Mouse (Mus musculus) intestine, embryonic 14.5 days (tissue): ENCODE measurements at regions not wholly inside any gene's neighbourhood (a gene's known extent, or its start where the extent isn't known, plus 50 kb on each side); places are given as distances from the start of the nearest gene placed in this dataset.

ENCODE experiments used
- ATAC-seq: fragments of 200-750 bp; cut with Nextera tagmentation; replicated peaks from 2 replicates; pipeline ENCODE4 v1.8.0; 2017; ENCODE audit warnings: low read depth, moderate number of reproducible peaks, moderate TSS enrichment, moderate library complexity; ENCODE audit not compliant: low FRiP score, low TSS enrichment
- DNase-seq: peaks from one replicate; pipeline ENCODE4 v3.0.0-alpha.2; 2018; ENCODE audit warnings: low spot score
- H3K27ac ChIP-seq: fragments of 300-500 bp; sonication (generic); 2 replicates; pipeline ENCODE4 v1.5.1; 2014; ENCODE audit warnings: low read depth, mild to moderate bottlenecking, control low read depth
- H3K27me3 ChIP-seq: fragments of 300-500 bp; sonication (generic); replicated peaks from 2 replicates; pipeline ENCODE4 v1.6.1; 2014; ENCODE audit warnings: low read length, control low read depth; ENCODE audit not compliant: control insufficient read depth, insufficient read depth
- H3K36me3 ChIP-seq: fragments of 300-500 bp; sonication (generic); 2 replicates; pipeline ENCODE4 v1.6.1; 2014; ENCODE audit warnings: low read length, control low read depth; ENCODE audit not compliant: control insufficient read depth, insufficient read depth
- H3K4me1 ChIP-seq: fragments of 300-500 bp; sonication (generic); replicated peaks from 2 replicates; pipeline ENCODE4 v1.6.1; 2014; ENCODE audit warnings: low read length, control low read depth, mixed read lengths; ENCODE audit not compliant: control insufficient read depth, insufficient read depth
- H3K4me2 ChIP-seq: fragments of 300-500 bp; sonication (generic); 2 replicates; pipeline ENCODE4 v1.6.1; 2014; ENCODE audit warnings: low read length
- H3K4me3 ChIP-seq: fragments of 300-500 bp; sonication (generic); 2 replicates; pipeline ENCODE4 v1.5.1; 2014; ENCODE audit warnings: low read depth, low read length, control low read depth, mixed read lengths
- H3K9ac ChIP-seq: fragments of 300-500 bp; sonication (generic); 2 replicates; pipeline ENCODE4 v1.6.1; 2014; ENCODE audit warnings: mild to moderate bottlenecking, low read length
- H3K9me3 ChIP-seq: fragments of 300-500 bp; sonication (generic); 2 replicates; pipeline ENCODE4 v1.6.1; 2016; ENCODE audit warnings: low read length, control low read depth; ENCODE audit not compliant: control insufficient read depth
- WGBS: fragments of 180-500 bp; shearing (Covaris S2); extraction: QIAGEN DNeasy Blood & Tissue Kit; methylation state at CpG from one replicate; pipeline ENCODE4 v1.1.7; 2014; 5-methylcytosine and 5-hydroxymethylcytosine counted together

- H3K4me1 ChIP-seq = no peaks in the 10 kb centered on the region
- no peak overlapping the region for H3K4me2 ChIP-seq
- H3K9me3 ChIP-seq = no peaks in the 10 kb centered on the region
- no peaks in the 10 kb centered on the region for H3K36me3 ChIP-seq
- ATAC-seq (no peak), DNase-seq (no peak)
- H3K9ac ChIP-seq = no peak overlapping the region
- H3K27me3 ChIP-seq = no peaks in the 10 kb centered on the region
- no peak overlapping the region for H3K4me3 ChIP-seq
- WGBS = 10% methylated on average over 3 of the region's 3 CpGs
- H3K27ac ChIP-seq = no peak overlapping the region
Observed at GRCm38 (mm10) chr10:98629248-98629647, 285.0 kb upstream of the Atp2b1 start.

GRCm38 (mm10) chr10:98637759-98638611 lies 276.2 kb upstream of the Atp2b1 start:
- no peak overlapping the region for H3K4me2 ChIP-seq
- H3K4me3 ChIP-seq = no peak overlapping the region
- H3K27ac ChIP-seq = no peak overlapping the region
- H3K36me3 ChIP-seq = no peaks in the 10 kb centered on the region
- no peaks in the 10 kb centered on the region for H3K27me3 ChIP-seq
- WGBS = 78% methylated on average over 14 of the region's 14 CpGs
- H3K4me1 ChIP-seq = no peaks in the 10 kb centered on the region
- no peak for ATAC-seq
- no peaks in the 10 kb centered on the region for H3K9me3 ChIP-seq
- DNase-seq = no peak
- H3K9ac ChIP-seq = no peak overlapping the region

GRCm38 (mm10) chr10:98645681-98646122 lies 268.5 kb upstream of the Atp2b1 start:
- no peak overlapping the region for H3K4me3 ChIP-seq
- no peak overlapping the region for H3K9ac ChIP-seq
- no peaks in the 10 kb centered on the region for H3K27me3 ChIP-seq
- H3K9me3 ChIP-seq = no peaks in the 10 kb centered on the region
- H3K4me1 ChIP-seq = no peaks in the 10 kb centered on the region
- H3K27ac ChIP-seq = no peak overlapping the region
- no peak overlapping the region for H3K4me2 ChIP-seq
- ATAC-seq = no peak
- DNase-seq = no peak
- H3K36me3 ChIP-seq = no peaks in the 10 kb centered on the region
- 86% methylated on average over 10 of the region's 10 CpGs for WGBS

GRCm38 (mm10) chr10:98646311-98646999 lies 267.8 kb upstream of the Atp2b1 start:
- 91% methylated on average over 8 of the region's 8 CpGs for WGBS
- Histone ChIP-seq H3K27me3 (no peaks in the 10 kb centered on the region), H3K4me3 (no peak overlapping the region), H3K27ac (no peak overlapping the region), H3K4me1 (no peaks in the 10 kb centered on the region), H3K4me2 (no peak overlapping the region), H3K9me3 (no peaks in the 10 kb centered on the region), H3K9ac (no peak overlapping the region), H3K36me3 (no peaks in the 10 kb centered on the region)
- DNase-seq = no peak
- no peak for ATAC-seq

- ATAC-seq = no peak
Observed at GRCm38 (mm10) chr10:98648710-98649245, 265.4 kb upstream of the Atp2b1 start.

DNA sequence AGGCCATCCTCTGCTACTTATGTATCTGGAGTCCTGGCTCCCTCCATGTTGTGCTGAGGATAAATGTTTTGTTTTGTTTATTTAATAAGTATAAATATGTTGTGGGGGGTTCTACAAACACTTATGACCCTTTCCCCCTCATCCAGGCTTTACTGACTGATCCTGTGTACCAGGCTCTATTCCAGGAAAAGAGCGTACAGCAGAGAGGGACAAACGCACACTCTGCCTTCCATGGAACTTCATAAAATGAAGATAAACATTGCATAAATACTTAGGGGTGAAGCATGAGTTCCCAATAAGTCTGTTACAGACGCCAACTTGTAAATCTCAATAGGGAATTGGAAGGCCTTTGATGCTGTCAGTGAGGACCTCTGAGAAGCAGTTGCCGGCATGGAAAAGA lies 263.7 kb upstream of the Atp2b1 start:
- Histone ChIP-seq H3K4me2 (no peak overlapping the region), H3K36me3 (no peaks in the 10 kb centered on the region), H3K27me3 (no peaks in the 10 kb centered on the region), H3K9ac (no peak overlapping the region), H3K4me3 (no peak overlapping the region), H3K27ac (no peak overlapping the region), H3K9me3 (no peaks in the 10 kb centered on the region), H3K4me1 (no peaks in the 10 kb centered on the region)
- WGBS = 67% methylated on average over 4 of the region's 4 CpGs
- DNase-seq = no peak
- ATAC-seq = no peak

More at GRCm38 (mm10) chr10:98648710-98649245, 265.4 kb upstream of the Atp2b1 start:
- Histone ChIP-seq H3K9me3 (no peaks in the 10 kb centered on the region), H3K27ac (no peak overlapping the region), H3K4me2 (no peak overlapping the region), H3K27me3 (no peaks in the 10 kb centered on the region), H3K9ac (no peak overlapping the region), H3K4me1 (no peaks in the 10 kb centered on the region), H3K36me3 (no peaks in the 10 kb centered on the region), H3K4me3 (no peak overlapping the region)
- no peak for DNase-seq
- WGBS = 95% methylated on average over 7 of the region's 7 CpGs

- WGBS = 84% methylated on average over 6 of the region's 6 CpGs
- H3K27ac ChIP-seq = no peak overlapping the region
- H3K4me2 ChIP-seq = no peak overlapping the region
- H3K4me3 ChIP-seq = no peak overlapping the region
- DNase-seq (no peak), ATAC-seq (no peak)
- H3K4me1 ChIP-seq = no peaks in the 10 kb centered on the region
- H3K9me3 ChIP-seq = no peaks in the 10 kb centered on the region
- no peak overlapping the region for H3K9ac ChIP-seq
- no peaks in the 10 kb centered on the region for H3K36me3 ChIP-seq
- no peaks in the 10 kb centered on the region for H3K27me3 ChIP-seq
Observed at GRCm38 (mm10) chr10:98651127-98651526, 263.1 kb upstream of the Atp2b1 start.

GRCm38 (mm10) chr10:98651599-98651998 lies 262.6 kb upstream of the Atp2b1 start:
- Histone ChIP-seq H3K36me3 (no peaks in the 10 kb centered on the region), H3K9me3 (no peaks in the 10 kb centered on the region), H3K27me3 (no peaks in the 10 kb centered on the region), H3K4me3 (no peak overlapping the region), H3K9ac (no peak overlapping the region), H3K27ac (no peak overlapping the region), H3K4me2 (no peak overlapping the region), H3K4me1 (no peaks in the 10 kb centered on the region)
- WGBS = 87% methylated on average over 5 of the region's 5 CpGs
- DNase-seq (no peak), ATAC-seq (no peak)
